Mouse (Mus musculus): ENCODE data around the gene Btaf1. TPM values are rescaled to one million over a fixed set of nuclear protein-coding genes. Genes with fewer than 3 reads are reported as not detected.

Btaf1 gene
- polyA plus RNA-seq, 1 experiment = 5.1 TPM

DNA sequence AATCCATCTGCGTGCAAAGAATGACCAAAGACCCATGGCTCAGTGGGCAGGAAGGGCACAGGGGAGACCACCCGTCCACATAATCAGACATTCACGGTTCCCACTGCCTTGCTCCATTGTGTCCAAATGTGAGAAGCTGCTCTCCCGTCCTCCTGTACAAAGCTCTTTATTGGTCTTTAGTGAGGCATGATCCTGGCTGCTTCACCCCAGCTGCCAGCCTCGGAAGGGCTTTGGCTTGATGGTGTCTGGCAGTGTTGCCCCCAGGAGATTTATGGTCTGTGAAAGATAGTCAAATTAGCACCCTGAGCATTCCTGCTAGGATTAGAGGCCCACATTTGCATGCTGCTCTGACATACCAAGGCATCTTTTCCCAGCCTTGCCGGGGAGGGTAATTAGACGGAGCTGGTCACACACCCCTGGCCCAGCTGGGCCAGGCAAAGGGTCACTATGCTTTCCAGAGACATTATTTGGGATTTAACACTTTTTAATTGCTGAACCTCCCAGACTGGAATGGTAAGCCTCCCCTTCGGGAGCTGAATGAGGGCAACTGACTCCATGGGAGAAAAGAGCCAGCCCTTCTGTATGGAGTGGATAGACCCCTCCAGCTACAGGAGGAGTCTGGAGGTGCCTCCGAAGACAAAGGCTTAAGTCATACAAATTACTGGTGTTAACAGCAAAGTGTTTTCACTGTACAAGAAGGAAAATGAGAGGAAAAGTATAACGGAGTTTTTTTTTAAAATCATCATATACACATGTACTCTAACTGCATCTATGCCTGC lies 28.9 kb upstream of the Btaf1 start:
- WGBS = 33% methylated on average over 10 of the region's 10 CpGs
- H3K27me3 ChIP-seq (replicated peaks; ENCODE audit: control insufficient read depth, insufficient read depth, low read length) = no peaks in the 10 kb centered on the region

DNA sequence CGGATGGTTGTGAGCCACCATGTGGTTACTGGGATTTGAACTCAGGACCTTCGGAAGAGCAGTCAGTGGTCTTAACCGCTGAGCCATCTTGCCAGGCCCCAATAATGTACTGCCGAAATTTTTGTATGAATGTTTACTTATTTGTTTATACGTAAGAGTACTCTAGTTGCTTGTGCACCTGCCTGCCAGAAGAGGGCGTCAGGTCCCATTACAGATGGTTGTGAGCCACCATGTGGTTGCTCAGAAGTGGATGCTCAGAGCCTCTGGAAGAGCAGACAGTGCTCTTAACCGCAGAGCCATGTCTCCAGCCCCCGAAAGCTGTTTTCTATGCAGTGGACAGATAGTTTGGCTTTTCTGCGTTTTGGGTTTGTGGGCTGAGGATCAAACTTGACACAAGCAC lies 28.1 kb upstream of the Btaf1 start:
- DNase-seq = peak; percentile 25

More for the DNA sequence above, 28.9 kb upstream of the Btaf1 start:
- Histone ChIP-seq H3K4me3 (ENCODE audit: insufficient read depth, low read depth, low read length) (no peak overlapping the region), H3K27ac (ENCODE audit: insufficient read depth, low read depth, low read length) (no peak overlapping the region), H3K4me1 (ENCODE audit: control insufficient read depth, insufficient read depth, low read length) (no peaks in the 10 kb centered on the region), H3K36me3 (ENCODE audit: control insufficient read depth, insufficient read depth, low read length) (no peaks in the 10 kb centered on the region)
- DNase-seq = no peak
- TF ChIP-seq CTCF (conservative IDR thresholded peaks at IDR 0.05; ENCODE audit: insufficient read depth, insufficient read length, low read depth, low read length) (no peak), POLR2A (IDR thresholded peaks at IDR 0.05; ENCODE audit: low read depth, low read length) (no peak)

DNA sequence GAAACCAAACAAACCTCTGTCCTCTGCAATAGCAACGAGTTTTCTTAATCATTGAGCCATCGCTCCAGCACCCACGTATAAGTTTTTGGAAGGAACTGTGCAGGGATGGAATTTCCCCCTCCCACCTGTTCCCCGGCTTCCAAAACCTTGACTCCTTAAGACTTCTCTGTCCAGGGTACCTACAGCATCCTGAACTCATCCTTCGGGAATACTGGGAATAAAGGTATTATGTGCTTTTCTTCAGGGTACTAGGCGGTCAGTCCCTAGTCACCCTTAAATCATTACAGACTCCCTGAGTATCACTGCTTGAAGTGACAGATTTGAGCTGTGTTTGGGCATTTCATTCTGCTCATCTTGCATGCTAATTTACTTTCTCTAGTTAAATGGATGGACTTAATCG lies 22.5 kb upstream of the Btaf1 start:
- H3K36me3 ChIP-seq (ENCODE audit: control insufficient read depth, insufficient read depth, low read length) = no peaks in the 10 kb centered on the region
- H3K4me1 ChIP-seq (ENCODE audit: control insufficient read depth, insufficient read depth, low read length) = no peaks in the 10 kb centered on the region
- 44% methylated on average over 7 of the region's 7 CpGs for WGBS
- H3K4me3 ChIP-seq (ENCODE audit: insufficient read depth, low read depth, low read length) = no peak overlapping the region
- no peak overlapping the region for H3K27ac ChIP-seq (ENCODE audit: insufficient read depth, low read depth, low read length)
- TF ChIP-seq CTCF (conservative IDR thresholded peaks at IDR 0.05; ENCODE audit: insufficient read depth, insufficient read length, low read depth, low read length) (no peak), POLR2A (IDR thresholded peaks at IDR 0.05; ENCODE audit: low read depth, low read length) (no peak)
- DNase-seq = no peak
- H3K27me3 ChIP-seq (replicated peaks; ENCODE audit: control insufficient read depth, insufficient read depth, low read length) = no peaks in the 10 kb centered on the region

More for the DNA sequence above, 28.1 kb upstream of the Btaf1 start:
- no peak overlapping the region for H3K4me3 ChIP-seq (ENCODE audit: insufficient read depth, low read depth, low read length)
- H3K27ac ChIP-seq (ENCODE audit: insufficient read depth, low read depth, low read length) = no peak overlapping the region
- H3K4me1 ChIP-seq (ENCODE audit: control insufficient read depth, insufficient read depth, low read length) = no peaks in the 10 kb centered on the region
- no peaks in the 10 kb centered on the region for H3K27me3 ChIP-seq (replicated peaks; ENCODE audit: control insufficient read depth, insufficient read depth, low read length)
- TF ChIP-seq CTCF (conservative IDR thresholded peaks at IDR 0.05; ENCODE audit: insufficient read depth, insufficient read length, low read depth, low read length) = peak; percentile 66
- TF ChIP-seq POLR2A (IDR thresholded peaks at IDR 0.05; ENCODE audit: low read depth, low read length) = no peak
- 54% methylated on average over 9 of the region's 9 CpGs for WGBS
- H3K36me3 ChIP-seq (ENCODE audit: control insufficient read depth, insufficient read depth, low read length) = no peaks in the 10 kb centered on the region

DNA sequence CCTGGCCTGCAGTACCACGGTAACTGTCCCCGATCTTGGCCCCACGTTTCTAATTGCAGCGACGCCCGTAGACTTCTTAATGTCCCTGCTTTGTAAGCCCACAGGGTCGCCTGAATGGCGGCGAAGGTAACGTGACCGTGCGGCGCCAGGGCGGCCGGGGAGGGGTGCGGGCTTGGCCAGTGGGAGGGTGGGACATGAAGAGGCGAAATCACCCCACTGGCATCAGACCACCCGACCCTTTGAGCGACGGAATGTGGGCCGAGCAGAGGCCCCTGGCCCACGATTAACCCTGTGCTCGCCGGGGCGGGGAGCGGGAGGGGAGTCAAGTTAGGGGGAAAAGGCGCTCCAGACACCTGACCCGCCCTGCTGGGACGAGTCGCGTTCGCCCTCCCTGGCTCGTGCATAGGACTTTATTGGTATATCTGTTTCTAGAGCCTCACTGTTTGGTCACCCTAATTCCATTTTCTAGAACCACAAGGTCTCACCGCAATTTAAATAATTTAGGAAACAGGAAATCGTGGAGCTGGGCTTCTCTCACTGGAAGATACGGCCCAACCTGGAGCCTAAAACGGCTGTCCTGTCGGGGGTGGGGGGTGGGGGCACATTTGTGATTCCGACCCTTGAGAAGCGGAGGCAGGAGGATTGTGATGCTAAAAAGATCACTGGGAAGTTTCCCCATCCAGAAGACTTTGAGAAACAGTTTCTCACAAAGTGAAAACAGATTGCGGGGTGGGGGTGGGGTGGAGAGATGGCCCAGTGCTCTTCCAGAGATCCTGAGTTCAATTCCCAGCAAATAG lies 21.5 kb upstream of the Btaf1 start:
- Histone ChIP-seq H3K4me3 (ENCODE audit: insufficient read depth, low read depth, low read length) (peak overlapping the region; percentile 72), H3K27me3 (replicated peaks; ENCODE audit: control insufficient read depth, insufficient read depth, low read length) (no peaks in the 10 kb centered on the region), H3K27ac (ENCODE audit: insufficient read depth, low read depth, low read length) (no peak overlapping the region), H3K36me3 (ENCODE audit: control insufficient read depth, insufficient read depth, low read length) (no peaks in the 10 kb centered on the region), H3K4me1 (ENCODE audit: control insufficient read depth, insufficient read depth, low read length) (no peaks in the 10 kb centered on the region)
- no peak for TF ChIP-seq CTCF (conservative IDR thresholded peaks at IDR 0.05; ENCODE audit: insufficient read depth, insufficient read length, low read depth, low read length)
- no peak for TF ChIP-seq POLR2A (IDR thresholded peaks at IDR 0.05; ENCODE audit: low read depth, low read length)
- no peak for DNase-seq
- 3% methylated on average over 41 of the region's 41 CpGs for WGBS

DNA sequence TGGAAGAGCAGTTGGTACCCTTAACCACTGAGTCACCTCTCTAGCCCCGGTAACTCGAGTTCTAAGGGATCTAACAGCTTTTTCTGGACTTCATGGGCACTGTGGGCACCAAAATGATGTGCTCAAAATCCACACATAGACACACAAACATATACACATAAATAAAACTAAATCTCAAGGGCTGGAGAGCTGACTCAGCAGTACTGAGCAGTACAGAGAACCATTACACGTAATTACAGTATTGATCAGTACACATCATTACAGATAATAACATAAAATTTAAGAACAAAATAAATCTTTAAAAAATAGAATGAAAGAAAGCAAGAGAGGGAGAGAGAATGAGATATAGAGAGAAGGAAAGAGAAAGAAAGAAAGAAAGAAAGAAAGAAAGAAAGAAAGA lies 16.7 kb upstream of the Btaf1 start:
- Histone ChIP-seq H3K27ac (ENCODE audit: insufficient read depth, low read depth, low read length) (no peak overlapping the region), H3K27me3 (replicated peaks; ENCODE audit: control insufficient read depth, insufficient read depth, low read length) (no peaks in the 10 kb centered on the region), H3K36me3 (ENCODE audit: control insufficient read depth, insufficient read depth, low read length) (no peaks in the 10 kb centered on the region), H3K4me3 (ENCODE audit: insufficient read depth, low read depth, low read length) (no peak overlapping the region), H3K4me1 (ENCODE audit: control insufficient read depth, insufficient read depth, low read length) (no peaks in the 10 kb centered on the region)
- 87% methylated on average over 3 of the region's 3 CpGs for WGBS
- no peak for DNase-seq
- TF ChIP-seq POLR2A (IDR thresholded peaks at IDR 0.05; ENCODE audit: low read depth, low read length) (no peak), CTCF (conservative IDR thresholded peaks at IDR 0.05; ENCODE audit: insufficient read depth, insufficient read length, low read depth, low read length) (no peak)

DNA sequence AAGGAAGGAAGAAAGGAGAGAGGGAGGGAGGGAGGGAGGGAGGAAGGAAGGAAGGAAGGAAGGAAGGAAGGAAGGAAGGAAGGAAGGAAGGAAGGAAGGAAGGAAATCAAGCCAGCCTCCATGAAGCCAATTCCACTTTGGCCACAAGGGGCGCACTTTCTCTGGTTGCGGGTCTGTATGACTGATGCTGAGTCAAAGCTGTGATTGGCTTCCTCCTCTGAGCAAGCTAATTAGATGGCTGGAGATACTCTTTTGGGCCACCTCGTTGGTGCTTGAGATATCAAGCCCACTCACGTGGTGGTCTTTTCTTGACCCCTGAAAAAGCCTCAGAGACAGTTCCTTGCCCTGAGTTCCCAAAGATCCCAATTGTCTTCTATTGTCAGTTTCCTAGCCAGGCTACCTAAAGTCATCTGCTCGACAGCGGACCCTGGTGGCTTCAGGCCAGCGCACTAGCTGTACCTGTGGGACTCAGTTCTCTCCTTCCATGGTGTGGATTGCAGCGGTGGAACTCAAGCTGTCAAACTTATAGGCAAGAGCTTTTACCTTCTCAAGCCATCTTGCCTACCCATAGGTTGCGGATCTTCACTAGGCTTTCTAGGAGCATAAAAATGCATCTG lies 16.1 kb upstream of the Btaf1 start:
- Histone ChIP-seq H3K36me3 (ENCODE audit: control insufficient read depth, insufficient read depth, low read length) (no peaks in the 10 kb centered on the region), H3K27me3 (replicated peaks; ENCODE audit: control insufficient read depth, insufficient read depth, low read length) (no peaks in the 10 kb centered on the region), H3K4me3 (ENCODE audit: insufficient read depth, low read depth, low read length) (no peak overlapping the region), H3K4me1 (ENCODE audit: control insufficient read depth, insufficient read depth, low read length) (no peaks in the 10 kb centered on the region), H3K27ac (ENCODE audit: insufficient read depth, low read depth, low read length) (no peak overlapping the region)
- TF ChIP-seq CTCF (conservative IDR thresholded peaks at IDR 0.05; ENCODE audit: insufficient read depth, insufficient read length, low read depth, low read length) = peak; percentile 72
- TF ChIP-seq POLR2A (IDR thresholded peaks at IDR 0.05; ENCODE audit: low read depth, low read length) = no peak
- WGBS = 40% methylated on average over 9 of the region's 9 CpGs
- peak; percentile 61 for DNase-seq
